ENCODE assay signal across 15 mouse cellular contexts in the genomic region with DNA sequence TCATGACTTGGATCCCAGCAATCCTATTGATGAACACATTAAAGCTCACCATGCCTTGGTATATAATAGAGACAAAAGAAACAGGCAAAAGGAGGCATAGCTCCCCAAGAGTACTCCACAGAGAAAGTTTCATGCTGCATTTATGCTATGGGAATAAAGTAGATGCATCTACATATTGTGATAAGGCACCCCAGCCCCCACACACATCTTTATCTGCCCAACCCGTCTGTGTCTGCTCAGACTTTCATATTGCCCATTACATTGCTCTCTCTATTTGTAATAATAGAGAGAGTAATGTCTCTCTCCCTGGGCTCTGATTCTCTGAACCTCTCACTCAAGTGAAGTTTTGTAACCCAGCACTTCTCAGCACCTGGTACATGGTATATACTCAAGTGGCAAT.
"Had no signal": no experiment of that assay in that cellular context is flagged by ENCODE, and none has a peak within 500 bp of the region (broad histone marks: within the 10 kb centered on the region; RNA-seq: fewer than 3 reads in every experiment).

No protein-coding gene starts in this region.

- H3K27me3 ChIP-seq: limb, embryonic 12.5 days; lung, embryonic 15.5 days; neural tube, embryonic 12.5 days had no signal

- H3K4me2 ChIP-seq: limb, embryonic 12.5 days; lung, embryonic 15.5 days; neural tube, embryonic 12.5 days had no signal

- H3K4me1 ChIP-seq: limb, embryonic 12.5 days; lung, embryonic 15.5 days; midbrain, embryonic 10.5 days; neural tube, embryonic 12.5 days had no signal

- H3K9me3 ChIP-seq: limb, embryonic 12.5 days; lung, embryonic 15.5 days; midbrain, embryonic 10.5 days; neural tube, embryonic 12.5 days had no signal

- DNase-seq: kidney, adult 2 months; kidney, postnatal 25 days; layer of hippocampus, adult 9-11 months; layer of hippocampus, postnatal 36 days; lung, postnatal 14 days; midbrain, embryonic 14.5 days; retina, postnatal 1 day; right cerebral cortex, postnatal 14 days; thymus, postnatal 4 days had no signal

- H3K27ac ChIP-seq: limb, embryonic 12.5 days; lung, embryonic 15.5 days; macrophage; midbrain, embryonic 10.5 days; neural tube, embryonic 12.5 days had no signal

- H3K4me3 ChIP-seq: limb, embryonic 12.5 days; lung, embryonic 15.5 days; midbrain, embryonic 10.5 days; neural tube, embryonic 12.5 days had no signal

- ATAC-seq: intestine, embryonic 16.5 days had no signal

- H3K36me3 ChIP-seq: limb, embryonic 12.5 days; lung, embryonic 15.5 days; midbrain, embryonic 10.5 days; neural tube, embryonic 12.5 days had no signal

- H3K9ac ChIP-seq: limb, embryonic 12.5 days; lung, embryonic 15.5 days; neural tube, embryonic 12.5 days had no signal
